Mouse (Mus musculus): ENCODE data around the gene Klf1.

DNA sequence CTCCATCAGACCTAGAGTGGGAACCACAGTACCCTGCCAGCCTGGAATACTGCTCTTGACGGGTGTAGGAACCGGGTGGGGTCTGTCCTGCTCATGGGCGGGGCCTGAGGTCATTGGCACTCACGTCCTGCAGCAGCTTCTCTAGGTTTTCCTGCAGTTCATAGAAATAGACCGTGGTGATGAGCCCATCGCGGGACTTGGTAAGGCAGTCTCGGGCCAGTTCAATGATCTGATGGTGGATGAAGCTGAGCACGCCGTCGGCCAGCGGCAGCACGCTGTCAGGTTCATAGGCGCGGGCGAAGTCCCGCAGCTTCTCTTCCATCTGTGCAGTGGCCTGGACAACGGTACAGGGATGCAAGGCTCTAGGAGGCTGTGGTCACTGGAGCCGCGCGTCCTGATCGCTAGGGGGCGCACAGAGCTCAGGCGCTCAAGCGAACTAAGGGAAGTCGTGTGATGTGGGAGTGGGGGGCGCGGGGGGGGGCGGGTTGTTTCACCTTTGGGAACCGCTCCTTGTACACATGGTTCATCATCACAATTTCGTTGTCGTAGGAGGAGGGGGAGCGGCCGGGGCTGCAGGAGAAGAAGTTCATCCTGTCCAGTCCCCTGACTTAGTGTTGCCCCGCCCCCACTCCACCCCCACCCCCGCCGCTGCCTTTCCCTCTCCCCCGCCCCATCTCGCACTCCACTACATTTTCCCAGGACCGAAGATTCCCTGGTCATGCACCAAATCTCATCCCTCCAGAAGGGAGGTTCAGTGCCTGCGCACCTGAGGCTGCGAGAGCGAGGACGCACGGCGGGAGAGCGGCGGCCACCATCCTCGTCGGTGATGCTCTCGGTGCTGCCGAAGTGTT is 27.0 kb downstream of the Klf1 start:
- TF ChIP-seq CTCF (IDR thresholded peaks at IDR 0.05; ENCODE audit: borderline replicate concordance, extremely low read depth, insufficient read depth, insufficient read length), result peak; percentile 82
- TF ChIP-seq POLR2A (IDR thresholded peaks at IDR 0.05; ENCODE audit: borderline replicate concordance, extremely low read depth, insufficient read depth, insufficient read length, poor library complexity, severe bottlenecking), result no peak

All from brain, embryonic 14.5 days (tissue).